Mouse (Mus musculus): ENCODE measurements around the gene Vpreb3.

Gene Vpreb3

GRCm38 (mm10) chr10:75940520-75940919, 2.3 kb upstream of the Vpreb3 start, which contains the start of gene Gm867:
Gene Gm867 (minus strand): TSS chr10:75940672.
- TF ChIP-seq GATA4 (IDR thresholded peaks at IDR 0.05; ENCODE audit: insufficient replicate concordance, low read length), result no peak

GRCm38 (mm10) chr10:75941042-75941824, 1.6 kb upstream of the Vpreb3 start:
- no peak for TF ChIP-seq GATA4 (IDR thresholded peaks at IDR 0.05; ENCODE audit: insufficient replicate concordance, low read length)

GRCm38 (mm10) chr10:75944066-75944772, 1.4 kb downstream of the Vpreb3 start:
- TF ChIP-seq GATA4 (IDR thresholded peaks at IDR 0.05; ENCODE audit: insufficient replicate concordance, low read length), result peak; percentile 83; the same call in 1 of the 2 replicates

- no peak for TF ChIP-seq GATA4 (IDR thresholded peaks at IDR 0.05; ENCODE audit: insufficient replicate concordance, low read length)
These were observed 2.4 kb downstream of the Vpreb3 start for GRCm38 (mm10) chr10:75945213-75945612.

- TF ChIP-seq GATA4 (IDR thresholded peaks at IDR 0.05; ENCODE audit: insufficient replicate concordance, low read length), result no peak
These were observed 3.0 kb downstream of the Vpreb3 start for GRCm38 (mm10) chr10:75945896-75946295.

- TF ChIP-seq GATA4 (IDR thresholded peaks at IDR 0.05; ENCODE audit: insufficient replicate concordance, low read length), result no peak
These were observed 5.2 kb downstream of the Vpreb3 start for GRCm38 (mm10) chr10:75948079-75948478.

- no peak for TF ChIP-seq GATA4 (IDR thresholded peaks at IDR 0.05; ENCODE audit: insufficient replicate concordance, low read length)
These were observed 6.5 kb downstream of the Vpreb3 start for GRCm38 (mm10) chr10:75949053-75950045.

GRCm38 (mm10) chr10:75950791-75951210, 7.9 kb downstream of the Vpreb3 start:
- TF ChIP-seq GATA4 (IDR thresholded peaks at IDR 0.05; ENCODE audit: insufficient replicate concordance, low read length), result no peak

- 0 out of 2 replicates have a peak, but pooled peaks have one; percentile 70 for TF ChIP-seq GATA4 (IDR thresholded peaks at IDR 0.05; ENCODE audit: insufficient replicate concordance, low read length)
These were observed 8.7 kb downstream of the Vpreb3 start for GRCm38 (mm10) chr10:75951424-75952050.

GRCm38 (mm10) chr10:75954381-75954811, 11.5 kb downstream of the Vpreb3 start, which contains the start of gene Gm5134:
Gene Gm5134 (plus strand): TSS chr10:75954514.
- no peak for TF ChIP-seq GATA4 (IDR thresholded peaks at IDR 0.05; ENCODE audit: insufficient replicate concordance, low read length)

- no peak for TF ChIP-seq GATA4 (IDR thresholded peaks at IDR 0.05; ENCODE audit: insufficient replicate concordance, low read length)
These were observed 31.0 kb downstream of the Vpreb3 start for GRCm38 (mm10) chr10:75973846-75974245.

- no peak for TF ChIP-seq GATA4 (IDR thresholded peaks at IDR 0.05; ENCODE audit: insufficient replicate concordance, low read length)
These were observed 32.4 kb downstream of the Vpreb3 start for GRCm38 (mm10) chr10:75975216-75975615.

- no peak for TF ChIP-seq GATA4 (IDR thresholded peaks at IDR 0.05; ENCODE audit: insufficient replicate concordance, low read length)
These were observed 35.4 kb downstream of the Vpreb3 start for GRCm38 (mm10) chr10:75978119-75978834.

- no peak for TF ChIP-seq GATA4 (IDR thresholded peaks at IDR 0.05; ENCODE audit: insufficient replicate concordance, low read length)
These were observed 35.9 kb downstream of the Vpreb3 start for GRCm38 (mm10) chr10:75978835-75979157.
